Mouse (Mus musculus) c-Kit-positive CD71-positive TER-119-negative erythroid progenitor cells, embryonic 14.5 days (primary cell): Measurements from ENCODE around the gene Rhoj.
A peak's percentile ranks its signal among the peaks of the same experiment; 100 is the strongest.

Experiments
- DNase-seq: peaks from one replicate; pipeline ENCODE4 v3.0.0-alpha.2; 2013; ENCODE audit warnings: low read depth

The Rhoj gene

GRCm38 (mm10) chr12:75350750-75351149 lies 42.6 kb downstream of the Rhoj start:
- no peak for DNase-seq

GRCm38 (mm10) chr12:75351846-75352245 lies 43.7 kb downstream of the Rhoj start:
- no peak for DNase-seq

DNA sequence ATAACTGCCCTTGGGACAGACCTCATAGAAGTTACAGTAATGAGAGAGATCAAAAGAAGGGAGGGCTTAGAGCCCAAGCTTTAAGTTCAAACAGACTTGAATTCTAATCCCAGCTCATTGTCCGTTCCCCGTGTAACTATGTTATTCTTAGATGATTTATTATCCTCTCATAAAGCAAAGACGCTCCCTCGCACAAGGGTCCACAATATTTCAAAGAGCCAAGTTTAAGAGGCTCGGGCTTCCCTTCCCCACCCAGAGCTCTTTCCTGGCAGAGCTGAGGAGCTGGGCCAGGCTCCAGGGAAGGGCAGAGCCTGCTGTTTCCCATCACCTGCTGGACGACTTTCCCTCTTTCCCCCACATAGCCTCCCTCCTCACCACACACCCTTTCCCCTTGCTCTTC lies 44.3 kb downstream of the Rhoj start:
- no peak for DNase-seq

DNA sequence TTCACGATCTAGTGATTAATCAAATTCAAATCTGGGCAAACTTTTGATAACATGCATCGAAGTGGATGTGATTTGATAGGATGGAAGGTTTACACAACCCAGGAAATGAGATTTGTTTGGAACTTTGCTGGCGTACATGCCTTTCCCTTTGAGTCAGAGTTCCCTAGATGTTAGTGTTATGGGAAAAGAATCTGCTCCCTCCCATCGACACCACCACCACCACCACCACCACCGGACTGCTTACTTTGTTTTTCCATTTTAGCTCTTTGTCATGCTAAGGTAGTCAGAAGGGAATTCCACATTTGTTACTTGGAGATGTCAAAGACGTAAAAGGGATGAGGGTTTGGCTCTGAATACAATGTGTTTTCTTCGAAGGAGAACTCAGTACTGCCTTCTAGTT lies 46.2 kb downstream of the Rhoj start:
- DNase-seq = no peak

DNA sequence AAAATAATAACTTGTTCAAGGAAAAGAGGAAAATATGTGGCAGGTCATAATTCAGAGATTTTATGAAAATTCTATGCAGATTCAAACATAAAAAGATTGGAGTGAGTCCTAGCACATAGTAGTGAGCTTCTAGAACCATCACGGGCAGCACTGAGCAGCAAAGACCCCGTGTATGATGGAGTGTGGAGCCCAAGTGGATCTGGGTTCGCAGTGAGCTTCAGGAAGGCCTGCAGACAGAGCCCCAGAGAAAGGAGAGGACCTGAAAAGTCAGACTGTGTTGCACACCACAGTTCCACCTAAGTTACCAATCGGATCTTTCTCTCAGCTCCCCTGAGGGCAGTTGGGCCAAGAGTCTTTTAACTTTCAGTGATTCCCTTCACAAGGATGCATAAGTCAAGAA lies 49.7 kb downstream of the Rhoj start:
- DNase-seq = no peak

- DNase-seq = no peak
Measured at GRCm38 (mm10) chr12:75358714-75359113, 50.6 kb downstream of the Rhoj start.

- DNase-seq = no peak
Measured at GRCm38 (mm10) chr12:75359500-75359899, 51.4 kb downstream of the Rhoj start.

- DNase-seq = no peak
Measured at GRCm38 (mm10) chr12:75359921-75360482, 51.9 kb downstream of the Rhoj start.

GRCm38 (mm10) chr12:75362456-75362855 lies 54.3 kb downstream of the Rhoj start:
- no peak for DNase-seq

DNA sequence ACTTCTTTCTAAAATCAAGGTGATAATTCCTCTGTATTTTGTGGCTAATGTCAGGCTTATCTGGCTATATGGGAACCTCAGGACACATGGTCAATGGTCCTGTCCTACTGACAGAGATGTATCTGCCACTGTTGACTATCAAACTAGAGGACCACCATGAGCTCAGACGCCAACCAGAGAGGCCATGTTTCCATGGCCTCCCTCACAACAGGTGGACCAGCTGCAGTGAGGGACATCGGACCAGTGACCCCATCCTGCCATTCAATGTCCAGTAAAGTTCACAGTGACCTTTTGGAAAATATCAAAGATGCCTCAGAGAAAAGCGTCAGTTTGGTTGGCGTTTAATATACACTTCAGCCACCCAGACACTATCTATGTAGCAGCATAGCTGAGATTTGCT lies 56.3 kb downstream of the Rhoj start:
- DNase-seq = no peak

- no peak for DNase-seq
Measured at GRCm38 (mm10) chr12:75365621-75366124, 57.6 kb downstream of the Rhoj start.

DNA sequence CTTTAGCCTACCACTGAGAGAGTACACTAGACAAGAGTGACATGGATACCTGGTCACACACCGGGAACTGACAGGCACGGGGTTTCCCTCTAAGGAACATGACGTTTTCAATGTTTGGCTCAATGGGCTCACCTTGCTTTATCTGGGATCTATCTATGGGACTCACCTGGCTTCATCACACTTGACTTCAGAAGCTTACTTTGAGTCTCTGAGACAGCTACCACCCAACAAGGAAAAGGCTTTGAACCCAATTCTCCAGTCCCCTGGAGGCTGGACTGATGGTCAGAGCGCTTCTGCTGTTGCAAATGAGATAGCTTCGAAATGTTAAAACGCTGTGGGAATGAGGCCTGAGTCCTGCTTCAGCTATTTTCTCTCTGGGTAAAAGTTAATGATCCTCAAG lies 59.2 kb downstream of the Rhoj start:
- no peak for DNase-seq

GRCm38 (mm10) chr12:75368527-75368926 lies 60.4 kb downstream of the Rhoj start:
- DNase-seq = no peak

DNA sequence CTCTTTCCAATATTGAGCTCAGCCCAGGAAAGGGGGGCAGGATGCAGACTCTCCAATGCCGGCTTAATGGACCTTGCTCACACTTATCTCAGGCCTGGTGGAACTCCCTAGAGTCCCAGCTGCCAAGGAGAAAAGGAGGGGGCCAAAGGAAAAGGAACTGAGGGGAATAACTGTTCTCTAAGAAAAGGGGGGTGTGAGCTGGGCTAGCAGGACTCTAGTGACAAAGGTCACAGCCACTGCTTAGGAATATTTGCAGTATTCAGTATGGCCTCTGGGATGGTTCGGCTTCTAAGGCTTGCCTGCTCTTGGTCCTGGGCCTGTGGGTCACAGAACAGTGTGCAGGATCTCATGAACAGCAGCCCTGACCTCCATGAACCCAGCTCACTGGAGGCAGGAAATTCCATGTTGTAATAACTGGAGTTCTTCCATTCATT lies 61.3 kb downstream of the Rhoj start:
- DNase-seq = no peak

DNA sequence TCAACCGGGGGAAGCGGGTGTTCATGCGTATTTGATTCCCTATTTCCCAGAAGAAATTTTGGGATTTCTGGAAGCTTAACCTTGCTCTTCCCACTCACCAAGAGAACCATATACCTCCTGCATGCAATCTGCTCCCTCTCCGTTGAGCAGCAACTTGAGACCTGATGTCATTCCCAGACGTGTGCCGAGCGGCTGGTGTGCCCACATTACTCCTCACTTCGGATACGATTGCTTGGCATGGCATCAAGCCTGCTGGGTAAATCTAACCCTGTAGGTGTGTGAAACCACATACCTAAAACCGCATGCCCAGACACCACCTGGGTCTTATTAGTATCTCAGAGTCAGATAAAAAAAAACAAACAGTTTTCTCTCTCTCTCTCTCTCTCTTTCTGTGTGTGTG lies 66.3 kb downstream of the Rhoj start:
- no peak for DNase-seq

DNA sequence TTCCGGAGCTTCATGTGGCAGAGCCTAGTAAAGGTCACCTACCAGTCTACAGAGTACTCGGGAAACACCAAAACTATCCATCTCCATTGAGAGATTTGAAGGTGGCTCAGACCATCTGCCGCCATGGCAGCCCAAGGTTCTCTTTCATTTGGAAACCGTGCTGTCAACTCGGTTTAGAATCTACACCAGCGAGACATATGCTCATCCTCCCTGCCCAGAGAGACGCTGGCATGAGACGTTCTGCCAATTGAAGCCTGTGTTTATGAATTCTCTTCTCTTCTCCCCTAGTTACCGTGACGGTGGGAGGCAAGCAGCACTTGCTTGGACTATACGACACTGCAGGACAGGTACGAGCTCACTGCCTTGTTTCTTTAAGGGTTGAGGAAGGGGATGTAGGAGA lies 66.9 kb downstream of the Rhoj start:
- no peak for DNase-seq

DNA sequence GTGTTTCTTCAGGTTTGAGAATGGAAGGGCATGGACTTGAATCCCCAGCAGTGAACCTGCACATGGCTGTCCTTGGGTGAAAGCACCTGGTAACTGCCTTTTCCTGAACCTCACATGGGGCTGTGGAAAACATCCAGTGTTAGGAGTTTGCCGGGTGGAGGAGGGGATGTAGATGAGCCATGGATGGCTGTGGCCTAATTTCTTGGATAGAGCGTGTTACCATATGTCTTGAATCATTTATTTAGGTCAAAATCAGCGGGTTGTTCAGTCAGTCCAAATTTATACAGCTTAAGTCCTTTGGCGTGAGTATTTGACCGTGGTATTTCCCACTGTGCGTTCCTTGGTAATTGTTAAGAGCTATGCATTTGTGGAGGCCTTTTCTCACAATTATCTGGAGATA lies 68.0 kb downstream of the Rhoj start:
- no peak for DNase-seq

DNA sequence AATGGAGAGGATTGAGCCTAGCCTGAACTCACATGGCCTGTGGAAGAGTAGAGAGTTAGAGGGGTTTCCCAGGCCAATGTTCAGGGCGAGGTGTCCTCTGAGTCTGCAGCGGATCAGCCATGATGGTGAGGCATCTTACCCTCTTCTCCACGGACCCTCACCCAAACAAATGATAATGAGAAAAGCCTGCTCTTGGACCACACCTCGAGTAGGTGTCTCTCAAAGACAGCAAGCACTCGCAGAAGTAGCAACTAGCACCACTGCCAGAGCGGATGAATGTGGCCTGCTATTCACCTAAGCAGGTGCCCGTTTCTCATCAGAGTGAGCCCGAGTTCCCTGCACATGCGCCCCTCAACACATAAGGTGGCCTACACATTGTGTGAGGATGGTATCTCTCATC lies 78.6 kb downstream of the Rhoj start:
- DNase-seq = no peak

DNA sequence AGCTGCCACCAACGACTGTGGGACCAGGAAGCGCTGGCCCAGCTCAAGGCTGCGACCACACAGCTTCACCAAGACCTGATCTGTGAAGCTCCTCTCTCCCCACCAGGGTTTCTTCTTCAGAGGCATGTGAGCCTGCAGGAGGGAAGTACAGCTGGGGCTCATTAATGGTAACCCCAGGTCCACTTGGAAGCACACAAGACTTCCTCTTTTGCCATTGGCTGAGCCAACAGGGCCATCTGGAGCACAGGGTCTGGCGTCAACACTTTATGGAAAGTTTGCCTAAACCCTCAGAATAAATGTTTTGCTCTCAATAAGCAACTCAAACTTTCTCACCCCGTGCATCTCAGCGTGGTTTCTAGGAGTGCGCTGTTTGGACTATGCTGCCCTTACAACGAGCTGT lies 79.0 kb downstream of the Rhoj start:
- no peak for DNase-seq

- DNase-seq = no peak
Measured at GRCm38 (mm10) chr12:75387846-75388245, 79.7 kb downstream of the Rhoj start.

- no peak for DNase-seq
Measured at GRCm38 (mm10) chr12:75388521-75388920, 80.4 kb downstream of the Rhoj start.

DNA sequence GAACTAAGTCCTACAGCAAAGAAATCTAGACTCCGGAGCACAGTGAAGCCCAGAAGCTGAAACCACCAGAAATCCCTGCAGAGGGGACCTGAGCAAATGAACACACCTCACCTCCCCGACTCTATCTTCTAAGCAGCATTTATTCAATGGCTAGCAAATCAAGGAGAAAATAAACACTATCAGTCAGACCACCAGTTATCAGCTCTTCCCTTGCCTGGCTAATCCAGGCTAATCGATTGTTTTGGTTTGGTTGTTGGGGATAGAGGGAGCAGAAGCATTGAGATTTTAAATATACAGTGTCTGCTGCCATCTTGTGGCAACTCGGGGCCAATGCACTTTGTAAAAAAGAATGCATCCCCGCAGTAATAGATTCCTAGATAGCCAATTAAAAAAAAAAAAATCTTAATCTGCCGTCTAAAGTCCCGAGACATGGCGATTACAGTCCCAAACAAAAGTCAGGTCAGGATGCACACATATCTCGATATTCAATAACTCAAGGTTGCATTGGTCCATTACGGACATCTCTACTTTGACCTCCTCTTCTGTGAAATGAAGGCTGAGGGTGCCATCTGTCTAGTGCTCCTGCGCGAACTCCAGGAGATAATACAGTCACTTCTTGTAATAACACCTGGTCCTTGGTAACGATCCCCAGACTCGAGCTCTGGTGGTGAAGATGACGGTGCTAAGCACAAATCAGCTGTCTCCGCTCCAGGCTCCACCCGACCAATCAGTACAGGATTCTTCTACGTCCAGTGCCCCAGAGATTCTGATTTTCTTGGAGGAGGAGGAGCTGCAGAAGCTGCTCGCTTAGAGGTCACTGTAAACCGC lies 81.4 kb downstream of the Rhoj start:
- DNase-seq = peak; percentile 14

DNA sequence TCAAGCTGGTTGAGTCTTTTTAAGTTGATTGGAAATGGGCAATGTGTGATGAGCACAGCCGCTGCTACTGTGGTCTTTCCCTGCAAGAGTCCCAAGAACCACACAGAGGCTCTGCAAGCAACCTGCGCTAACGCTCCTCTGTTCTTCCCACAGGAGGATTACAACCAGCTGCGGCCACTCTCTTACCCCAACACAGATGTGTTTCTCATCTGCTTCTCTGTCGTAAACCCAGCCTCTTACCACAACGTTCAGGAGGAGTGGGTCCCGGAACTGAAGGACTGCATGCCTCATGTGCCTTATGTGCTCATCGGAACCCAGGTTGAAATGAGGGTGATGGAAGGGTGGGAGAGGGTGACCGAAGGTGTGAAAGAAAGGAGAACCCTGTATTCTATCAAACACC lies 83.4 kb downstream of the Rhoj start:
- no peak for DNase-seq
